In genomic region chr10:79554330-79555237, GRCm38 (mm10) we compare ENCODE assay signal across 8 mouse cellular contexts. TPM values are rescaled to one million over a fixed set of nuclear protein-coding genes. Genes with fewer than 3 reads are reported as not detected.
DNase-seq lines count a peak whose midpoint lies in the region; ATAC-seq and TF ChIP-seq lines count a peak whose summit lies in the region.

Mier2 (minus strand) TSS chr10:79555199.

- peak within 1 kb of the TSS; percentile 95 for H3K4me2 ChIP-seq in lung, postnatal 0 days (replicated peaks; ENCODE audit: low read depth, low read length)

- H3K27ac ChIP-seq in MEL (ENCODE audit: control insufficient read depth, low read depth, low read length) = peak within 1 kb of the TSS; percentile 26; the same call in 1 of the 2 replicates
- no peak within 1 kb of the TSS for H3K27ac ChIP-seq in lung, postnatal 0 days (ENCODE audit: low read length)

- TF ChIP-seq CTCF in MEL (IDR thresholded peaks at IDR 0.05 in 2 of 3, conservative IDR thresholded peaks at IDR 0.05 in 1 of 3; ENCODE audit: control insufficient read depth in 1 of 3, insufficient read depth in 1 of 3, low read depth in 2 of 3, low read length in 3 of 3, poor library complexity in 1 of 3, severe bottlenecking in 1 of 3) = no peak
- TF ChIP-seq CTCF in lung, postnatal 0 days (IDR thresholded peaks at IDR 0.05) = no peak

- WGBS in lung, postnatal 0 days = 4% methylated on average over 86 of the region's 108 CpGs

- ATAC-seq in frontal cortex, adult (ENCODE audit: low TSS enrichment) = peak; percentile 98
- ATAC-seq in hematopoietic stem cell, adult 5-6 weeks (replicated peaks in 1 of 2; ENCODE audit: insufficient read depth in 1 of 2, low FRiP score in 2 of 2, low TSS enrichment in 1 of 2, low read depth in 1 of 2, poor library complexity in 2 of 2, severe bottlenecking in 2 of 2) = peak; percentile 40 to 47
- peak; percentile 87 for ATAC-seq in lung, postnatal 0 days

- no peak for TF ChIP-seq RAD21 in MEL (IDR thresholded peaks at IDR 0.05; ENCODE audit: low read depth, low read length)

- H3K27me3 ChIP-seq in MEL (ENCODE audit: control insufficient read depth in 1 of 2, insufficient read depth in 2 of 2, low read length in 2 of 2) = no peaks in the 10 kb centered on the region
- H3K27me3 ChIP-seq in lung, postnatal 0 days (replicated peaks; ENCODE audit: insufficient read depth, low read length) = no peaks in the 10 kb centered on the region

- peak within 1 kb of the TSS; percentile 87 for H3K9ac ChIP-seq in MEL (ENCODE audit: control insufficient read depth, low read depth, low read length, poor library complexity, severe bottlenecking)
- H3K9ac ChIP-seq in lung, postnatal 0 days (replicated peaks; ENCODE audit: low read depth) = peak within 1 kb of the TSS; percentile 72

- TF ChIP-seq POLR2A in MEL (IDR thresholded peaks at IDR 0.05; ENCODE audit: control insufficient read depth in 1 of 2, insufficient read depth in 1 of 2, low read depth in 1 of 2, low read length in 2 of 2, poor library complexity in 1 of 2) = peak; percentile 48 to 62; a peak in 2 of 4 replicates

- H3K9me3 ChIP-seq in MEL (replicated peaks; ENCODE audit: insufficient read depth, low read length) = no peaks in the 10 kb centered on the region
- H3K9me3 ChIP-seq in lung, postnatal 0 days (ENCODE audit: low read length) = no peaks in the 10 kb centered on the region

- peak; percentile 72 for DNase-seq in MEL (ENCODE audit: low read depth, low spot score)
- DNase-seq in cerebellum, adult 18-20 months = peak; percentile 85 to 92
- DNase-seq in layer of hippocampus, postnatal 10 days (ENCODE audit: low spot score in 2 of 2) = peak; percentile 78 to 87
- peak; percentile 80 for DNase-seq in lung, postnatal 0 days (ENCODE audit: low spot score)
- peak; percentile 72 for DNase-seq in ovary, postnatal 14 days (ENCODE audit: low spot score)
- DNase-seq in thymus, postnatal 10 days (ENCODE audit: low spot score in 2 of 2) = peak; percentile 72 to 80

- peaks cover 0 to 2% of the 10 kb centered on the region in 2 experiments; a peak in 1 of 4 replicates for H3K36me3 ChIP-seq in MEL (ENCODE audit: control insufficient read depth in 1 of 2, insufficient read depth in 2 of 2, low read length in 2 of 2)
- no peaks in the 10 kb centered on the region for H3K36me3 ChIP-seq in lung, postnatal 0 days (ENCODE audit: insufficient read depth, low read length)

- peaks cover 24% of the 10 kb centered on the region for H3K79me2 ChIP-seq in MEL (ENCODE audit: control insufficient read depth, insufficient read depth, low read length, poor library complexity)

- H3K4me1 ChIP-seq in MEL (ENCODE audit: control insufficient read depth in 1 of 2, insufficient read depth in 2 of 2, low read length in 2 of 2) = peaks cover 0 to 7% of the 10 kb centered on the region in 2 experiments; a peak in 1 of 4 replicates
- H3K4me1 ChIP-seq in lung, postnatal 0 days (ENCODE audit: insufficient read depth, low read depth, low read length) = peaks cover 8% of the 10 kb centered on the region; the same call in 1 of the 2 replicates

- peak within 1 kb of the TSS; percentile 65 to 81 for H3K4me3 ChIP-seq in MEL (ENCODE audit: control insufficient read depth in 1 of 2, insufficient read depth in 1 of 2, low read depth in 2 of 2, low read length in 2 of 2)
- peak within 1 kb of the TSS; percentile 79 for H3K4me3 ChIP-seq in lung, postnatal 0 days (ENCODE audit: low read depth, low read length)

- no peak for TF ChIP-seq EP300 in MEL (IDR thresholded peaks at IDR 0.05; ENCODE audit: low read depth in 1 of 2, low read length in 2 of 2)
- no peak for TF ChIP-seq EP300 in lung, postnatal 0 days (IDR thresholded peaks at IDR 0.05)

TF ChIP-seq in MEL, 35 proteins besides CTCF, POLR2A, EP300 and RAD21:
- TF ChIP-seq ZKSCAN1 (IDR thresholded peaks at IDR 0.05; ENCODE audit: low read depth, low read length) = peak; percentile 99
- 0 out of 2 replicates have a peak, but pooled peaks have one; percentile 48 for TF ChIP-seq HCFC1 (IDR thresholded peaks at IDR 0.05; ENCODE audit: low read depth, low read length)
- TF ChIP-seq NELFE (IDR thresholded peaks at IDR 0.05; ENCODE audit: low read depth, low read length) = peak; percentile 61
- TF ChIP-seq USF2 (IDR thresholded peaks at IDR 0.05; ENCODE audit: borderline replicate concordance in 1 of 2, insufficient read depth in 1 of 2, low read depth in 1 of 2, low read length in 2 of 2) = no peak
- TF ChIP-seq ZC3H11A (IDR thresholded peaks at IDR 0.05; ENCODE audit: low read depth, low read length) = no peak
- peak; percentile 70 for TF ChIP-seq NRF1 (IDR thresholded peaks at IDR 0.05; ENCODE audit: insufficient read depth, low read depth, low read length, poor library complexity, severe bottlenecking)
- no peak for TF ChIP-seq JUND (IDR thresholded peaks at IDR 0.05; ENCODE audit: low read depth, low read length)
- no peak for TF ChIP-seq CHD1 (IDR thresholded peaks at IDR 0.05; ENCODE audit: low read depth, low read length)
- TF ChIP-seq MAZ (IDR thresholded peaks at IDR 0.05; ENCODE audit: low read depth, low read length) = 0 out of 2 replicates have a peak, but pooled peaks have one; percentile 4
- TF ChIP-seq UBTF (IDR thresholded peaks at IDR 0.05; ENCODE audit: borderline replicate concordance, insufficient read depth, low read depth, low read length) = no peak
- TF ChIP-seq CHD2 (IDR thresholded peaks at IDR 0.05; ENCODE audit: low read length) = no peak
- TF ChIP-seq ELF1 (IDR thresholded peaks at IDR 0.05; ENCODE audit: low read depth, low read length) = no peak

RNA-seq across cellular contexts. Expression of gene Mier2, which starts in this region (rescaled TPM):
- 19.8 and 24.8 TPM in 2 replicates for total RNA-seq in MEL (2012; rRNA removed)
- polyA plus RNA-seq in MEL (2012; ENCODE audit: insufficient read depth in 1 of 2, insufficient read length in 2 of 2, low read depth in 1 of 2, low replicate concordance in 2 of 2, missing spikeins in 1 of 2) = 10 to 100 TPM in 1 of 2 experiments, not detected in 1; 36.2 TPM
- 17.9 and 18.5 TPM in 2 replicates for total RNA-seq in hematopoietic stem cell, adult 5-6 weeks (2017)
- 10 to 100 TPM; 52.1 to 56.3 TPM for total RNA-seq in layer of hippocampus, postnatal 10 days (2021)
- 20.5 and 21.5 TPM in 2 replicates for polyA plus RNA-seq in lung, postnatal 0 days (2015; fragmentation: Nextera tagmentation; extraction: Ambion mirVana)

Comparison
In these comparisons a context has a peak if more than half of its experiments do, and no peak if none do; other contexts are left out.
1. ATAC-seq: peak in every context shown above with its lines; median percentile 98 in frontal cortex, adult; 87 in lung, postnatal 0 days; 44 in hematopoietic stem cell, adult 5-6 weeks.